Mouse (Mus musculus) liver, embryonic 14.5 days (tissue): Measurements from ENCODE around the gene Msn.

Source experiments
- CTCF ChIP-seq: IDR thresholded peaks from 2 replicates; pipeline ENCODE4 v1.5.1; 2016; ENCODE audit warnings: antibody characterized with exemption, low read depth, control low read depth
- EP300 ChIP-seq: IDR thresholded peaks from 2 replicates; pipeline ENCODE4 v1.6.1; 2016; ENCODE audit warnings: antibody characterized with exemption, low read depth

DNA sequence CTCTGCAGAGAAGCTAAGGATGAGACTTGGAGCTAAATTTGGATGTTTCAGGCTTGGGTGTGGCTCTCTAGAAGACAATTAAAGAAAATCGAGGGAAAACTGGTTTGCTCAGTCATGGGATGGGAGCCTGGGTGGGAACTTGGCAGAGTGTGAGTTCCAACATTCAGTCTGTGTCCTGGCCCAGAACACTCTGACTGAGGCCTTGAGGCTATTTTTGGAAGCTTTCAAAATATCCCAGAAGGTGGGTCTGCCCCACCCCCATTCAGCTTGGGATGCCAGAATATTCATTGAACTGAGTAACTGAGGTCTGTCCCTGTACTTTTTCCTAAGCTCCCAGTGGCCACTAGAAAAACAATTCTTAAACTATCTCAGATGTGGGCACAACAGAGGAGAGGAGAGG lies 43.0 kb upstream of the Msn start:
- TF ChIP-seq CTCF (no peak), EP300 (no peak)
